In genomic region chr4:131208166-131208565, GRCm38 (mm10) we compare ENCODE assay signal across 18 mouse cellular contexts.
DNase-seq lines count a peak whose midpoint lies in the region; ATAC-seq lines count a peak whose summit lies in the region.
"Had no signal": no experiment of that assay in that cellular context is flagged by ENCODE, and none has a peak within 500 bp of the region (broad histone marks: within the 10 kb centered on the region; RNA-seq: fewer than 3 reads in every experiment).

No protein-coding gene starts in this region.

- peaks cover 6% of the 10 kb centered on the region; the same call in 1 of the 2 replicates for H3K9me3 ChIP-seq in forebrain, embryonic 12.5 days
- no peaks in the 10 kb centered on the region for H3K9me3 ChIP-seq in forebrain, embryonic 16.5 days (ENCODE audit: control insufficient read depth, low read length)
- H3K9me3 ChIP-seq in forebrain, embryonic 14.5 days (replicated peaks; ENCODE audit: control insufficient read depth, low read length) = no peaks in the 10 kb centered on the region
- H3K9me3 ChIP-seq: hindbrain, embryonic 15.5 days; midbrain, embryonic 15.5 days had no signal

- peaks cover 20% of the 10 kb centered on the region; the same call in 1 of the 2 replicates for H3K4me1 ChIP-seq in forebrain, embryonic 12.5 days
- peaks cover 17% of the 10 kb centered on the region for H3K4me1 ChIP-seq in forebrain, embryonic 16.5 days (replicated peaks; ENCODE audit: control insufficient read depth, insufficient read depth, low read length)
- peaks cover 16% of the 10 kb centered on the region for H3K4me1 ChIP-seq in forebrain, embryonic 14.5 days (ENCODE audit: control insufficient read depth, insufficient read depth, low read length)
- H3K4me1 ChIP-seq: midbrain, embryonic 15.5 days had no signal

- ATAC-seq in forebrain, embryonic 12.5 days (ENCODE audit: low FRiP score) = no peak
- no peak for ATAC-seq in forebrain, embryonic 16.5 days
- no peak for ATAC-seq in forebrain, embryonic 14.5 days
- ATAC-seq: midbrain, embryonic 15.5 days had no signal

- DNase-seq in layer of hippocampus, adult 9-11 months = peak; percentile 58
- DNase-seq in layer of hippocampus, adult 9-10 months (ENCODE audit: low spot score) = no peak
- no peak for DNase-seq in forebrain, embryonic 14.5 days (ENCODE audit: low spot score)
- peak; percentile 42 to 43 for DNase-seq in left cerebral cortex, postnatal 36 days (ENCODE audit: low spot score in 2 of 2)
- no peak for DNase-seq in embryo, embryonic 11 days
- DNase-seq: adrenal gland, postnatal 25 days; gastrocnemius, postnatal 36 days; heart, postnatal 14 days; kidney, adult 11 months; kidney, postnatal 10 days; retina, postnatal 1 day had no signal

- H3K27ac ChIP-seq in forebrain, embryonic 12.5 days = peak overlapping the region; percentile 87
- H3K27ac ChIP-seq in forebrain, embryonic 16.5 days (ENCODE audit: low read length) = no peak overlapping the region
- peak overlapping the region; percentile 87 for H3K27ac ChIP-seq in forebrain, embryonic 14.5 days (ENCODE audit: low read depth, low read length)
- H3K27ac ChIP-seq: limb, embryonic 13.5 days; liver, embryonic 14.5 days; midbrain, embryonic 15.5 days had no signal

- intact Hi-C loops in left cerebral cortex, postnatal 36 days (cut with DNase I) = no loop called here

- 84% methylated on average over 9 of the region's 9 CpGs for WGBS in forebrain, embryonic 12.5 days
- WGBS in forebrain, embryonic 16.5 days = 69% methylated on average over 9 of the region's 9 CpGs
- WGBS in forebrain, embryonic 14.5 days = 74% methylated on average over 9 of the region's 9 CpGs

- H3K9ac ChIP-seq in forebrain, embryonic 12.5 days = no peak overlapping the region
- H3K9ac ChIP-seq in forebrain, embryonic 16.5 days (replicated peaks; ENCODE audit: low read depth, low read length) = no peak overlapping the region
- H3K9ac ChIP-seq in forebrain, embryonic 14.5 days (ENCODE audit: low read length) = no peak overlapping the region
- H3K9ac ChIP-seq: hindbrain, embryonic 15.5 days; limb, embryonic 13.5 days; liver, embryonic 14.5 days; midbrain, embryonic 15.5 days had no signal

- H3K4me3 ChIP-seq in forebrain, embryonic 12.5 days (replicated peaks) = no peak overlapping the region
- H3K4me3 ChIP-seq in forebrain, embryonic 16.5 days (replicated peaks; ENCODE audit: low read length) = no peak overlapping the region
- no peak overlapping the region for H3K4me3 ChIP-seq in forebrain, embryonic 14.5 days (ENCODE audit: low read depth, low read length)
- H3K4me3 ChIP-seq: hindbrain, embryonic 15.5 days; limb, embryonic 13.5 days; midbrain, embryonic 15.5 days had no signal

- H3K36me3 ChIP-seq in forebrain, embryonic 12.5 days (replicated peaks) = no peaks in the 10 kb centered on the region; the same call in 1 of the 2 replicates
- H3K36me3 ChIP-seq in forebrain, embryonic 16.5 days (ENCODE audit: control insufficient read depth, insufficient read depth) = no peaks in the 10 kb centered on the region
- no peaks in the 10 kb centered on the region for H3K36me3 ChIP-seq in forebrain, embryonic 14.5 days (ENCODE audit: control insufficient read depth, insufficient read depth, low read length)
- H3K36me3 ChIP-seq: hindbrain, embryonic 15.5 days; limb, embryonic 13.5 days; midbrain, embryonic 15.5 days had no signal

- no peak overlapping the region for H3K4me2 ChIP-seq in forebrain, embryonic 12.5 days
- no peak overlapping the region for H3K4me2 ChIP-seq in forebrain, embryonic 16.5 days (ENCODE audit: low read length)
- no peak overlapping the region for H3K4me2 ChIP-seq in forebrain, embryonic 14.5 days (ENCODE audit: low read length)
- H3K4me2 ChIP-seq: heart, embryonic 11.5 days; hindbrain, embryonic 15.5 days; limb, embryonic 13.5 days; midbrain, embryonic 15.5 days had no signal

- 0 out of 2 replicates have a peak, but pooled peaks cover 3% of the 10 kb centered on the region for H3K27me3 ChIP-seq in forebrain, embryonic 12.5 days
- H3K27me3 ChIP-seq in forebrain, embryonic 16.5 days (replicated peaks; ENCODE audit: control insufficient read depth, insufficient read depth, low read length) = no peaks in the 10 kb centered on the region
- no peaks in the 10 kb centered on the region for H3K27me3 ChIP-seq in forebrain, embryonic 14.5 days (replicated peaks; ENCODE audit: control insufficient read depth, insufficient read depth, low read length)
- H3K27me3 ChIP-seq: hindbrain, embryonic 15.5 days; limb, embryonic 13.5 days; midbrain, embryonic 15.5 days had no signal

Comparison
In these comparisons a context has a peak if more than half of its experiments do, and no peak if none do; other contexts are left out.
1. DNase-seq: peak in layer of hippocampus, adult 9-11 months (single experiment) and left cerebral cortex, postnatal 36 days (2 of 2); none in layer of hippocampus, adult 9-10 months (single experiment), forebrain, embryonic 14.5 days (single experiment) and embryo, embryonic 11 days (single experiment).